Mouse (Mus musculus) left cerebral cortex, postnatal 36 days (tissue): ENCODE data around the gene Sgms1. TPM values are rescaled to one million over a fixed set of nuclear protein-coding genes. Genes with fewer than 3 reads are reported as not detected.

Source experiments
- DNase-seq, 2 experiments: peaks; one replicate each; pipeline ENCODE4 v3.0.0; 2021 to 2022; ENCODE audit warnings: low spot score in 2 of 2, mixed read lengths in 1 of 2
- intact Hi-C: fragments of 180-260 bp; cut with DNase I; formaldehyde crosslinking; loops from one replicate; pipeline ENCODE4 v1.15.1; 2025
- total RNA-seq, 2 experiments: library from RNA; stranded (reverse); gene quantifications; 2 replicates each; pipeline ENCODE4 v1.2.3; 2021

The Sgms1 gene
- 10 to 100 TPM; 38.5 to 58.1 TPM for total RNA-seq

DNA sequence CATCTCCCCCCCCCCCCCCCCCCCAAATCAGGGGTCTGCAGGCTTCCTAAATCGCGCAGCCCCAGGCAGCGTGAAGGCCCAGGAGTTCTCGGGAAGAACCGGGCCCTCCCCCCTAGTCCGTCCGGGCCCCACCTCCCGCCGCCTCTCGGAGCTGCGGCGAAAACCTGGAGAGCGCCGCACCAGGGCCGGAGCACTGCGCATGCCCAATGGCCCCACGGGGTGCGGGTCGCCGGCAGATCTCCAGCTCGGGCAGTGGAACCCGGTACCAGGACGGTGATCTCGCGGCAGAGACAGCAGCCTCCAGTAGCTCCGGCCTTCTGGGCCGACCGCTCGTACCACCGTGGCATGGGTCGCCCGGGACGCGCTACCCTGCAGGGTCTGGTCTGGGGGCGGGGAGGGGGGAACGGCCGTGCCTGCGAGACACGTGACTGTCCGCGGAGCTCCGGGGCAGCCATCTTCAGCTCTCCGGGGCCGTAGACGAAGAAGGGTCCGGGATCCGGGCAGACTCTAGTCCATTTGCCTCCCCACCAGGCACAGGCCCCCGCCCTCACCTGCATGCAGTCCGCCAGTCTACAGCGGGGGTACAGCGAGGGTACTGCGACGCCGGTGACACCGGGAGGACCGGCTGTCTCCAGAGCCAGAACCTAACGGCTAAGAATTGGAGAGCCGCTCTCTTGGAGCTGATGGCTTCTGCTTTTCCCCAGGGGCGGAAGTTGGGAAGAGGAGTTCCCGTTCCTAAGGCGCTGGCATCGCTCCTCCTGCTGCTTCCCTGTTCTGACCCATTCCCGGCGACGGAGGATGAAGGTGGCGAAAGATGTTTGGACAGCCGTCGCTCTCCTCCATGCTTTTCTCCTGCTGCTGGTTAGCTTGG lies at the start of gene Sgms1:
TSS of gene Sgms1 (minus strand) at position 714 of the 871 bp plus-strand sequence.
- DNase-seq, result peak; percentile 93 to 95

DNA sequence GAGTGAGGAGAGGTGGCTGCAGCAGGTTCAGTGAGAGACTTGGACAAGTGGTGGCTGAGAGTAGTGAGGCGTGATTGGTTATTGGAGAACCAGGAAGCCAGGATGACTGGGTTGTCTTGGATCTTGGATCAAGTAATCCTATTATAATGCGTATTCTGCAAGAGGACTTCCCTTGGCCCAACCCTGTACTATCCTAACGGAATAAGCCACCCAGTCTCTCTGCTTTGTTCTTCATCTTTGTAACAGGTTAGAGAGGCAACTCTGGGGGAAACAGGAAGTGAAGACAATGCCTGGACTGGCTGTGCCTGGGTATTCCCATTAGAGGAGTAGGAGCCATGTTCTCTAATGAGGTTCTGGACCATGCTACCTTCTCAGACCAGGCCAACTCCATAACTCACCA lies 36.3 kb upstream of the Sgms1 start:
- DNase-seq, result no peak
- intact Hi-C loops, result no loop called here

More for the DNA sequence above, at the start of gene Sgms1:
- intact Hi-C loops, result loop anchor here (5.0 kb wide), 2 partner anchors 67 to 282 kb away; partner anchors contain the start of gene Asah2

DNA sequence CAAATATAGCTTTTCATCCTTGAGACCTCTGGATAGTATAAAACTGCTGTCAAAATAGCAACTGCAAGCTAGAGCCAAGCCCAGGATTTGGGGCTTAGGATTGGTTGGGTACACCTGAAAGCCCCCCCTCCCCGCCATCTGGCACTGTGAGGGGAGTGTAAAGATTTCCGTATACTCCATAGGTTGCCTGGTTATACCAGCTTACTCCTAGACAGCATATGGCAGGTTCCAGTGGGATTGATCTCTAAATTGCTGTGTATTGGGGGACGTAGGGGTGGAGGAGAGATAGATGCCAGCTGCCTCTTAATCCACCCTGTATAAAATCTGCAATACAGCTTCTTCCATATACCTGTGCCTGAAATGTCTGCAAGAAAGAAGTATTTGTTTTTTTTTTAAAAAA lies 35.2 kb upstream of the Sgms1 start:
- DNase-seq, result no peak
- intact Hi-C loops, result no loop called here

DNA sequence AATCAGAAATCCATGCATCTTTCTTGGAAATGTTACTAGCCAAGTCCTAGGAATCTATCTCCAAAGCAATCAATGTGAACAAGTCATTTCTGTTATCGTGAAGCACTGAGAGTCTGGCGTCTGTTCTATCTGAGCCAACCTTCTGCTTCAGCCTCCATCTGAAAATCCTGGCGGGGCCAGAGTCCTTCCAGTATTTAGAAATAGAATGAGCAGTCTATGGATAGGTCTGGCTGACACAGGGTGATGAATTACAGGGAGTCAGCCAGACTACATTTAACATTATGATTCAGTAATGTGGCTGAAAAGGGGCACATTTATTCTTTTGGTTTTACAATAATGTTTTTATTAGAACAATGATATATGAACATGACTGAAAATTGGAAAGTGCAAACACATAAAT lies 29.6 kb upstream of the Sgms1 start:
- intact Hi-C loops, result no loop called here
- no peak for DNase-seq

DNA sequence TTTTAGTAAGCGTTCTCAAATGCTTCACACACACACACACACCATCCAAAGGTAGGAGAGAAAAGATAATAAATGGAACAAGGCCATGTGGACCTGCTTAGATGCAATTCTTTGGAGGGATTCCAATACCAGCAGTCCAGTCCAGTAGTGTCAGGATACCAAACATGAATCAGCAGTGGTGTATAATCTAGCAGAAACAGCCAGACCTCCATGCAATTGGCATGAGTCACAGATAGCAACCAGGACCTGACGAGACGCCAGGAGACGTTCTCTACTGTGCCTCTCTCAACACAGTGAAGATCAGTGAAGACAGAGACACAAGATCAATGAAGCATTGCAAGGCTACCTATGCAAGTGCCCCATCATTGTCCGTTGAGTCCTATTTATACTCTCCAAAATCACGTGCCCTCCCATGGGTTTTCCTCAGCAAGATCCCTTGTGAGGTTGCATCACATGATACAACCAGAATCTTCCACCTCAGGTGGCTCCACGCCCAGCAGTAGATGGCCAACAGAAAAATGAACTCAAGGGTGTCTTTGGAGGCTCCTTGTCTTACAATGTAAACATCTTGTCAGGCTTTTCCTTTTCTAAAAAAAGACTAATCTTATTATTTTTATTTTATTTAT lies 27.3 kb upstream of the Sgms1 start:
- intact Hi-C loops, result no loop called here
- no peak for DNase-seq

DNA sequence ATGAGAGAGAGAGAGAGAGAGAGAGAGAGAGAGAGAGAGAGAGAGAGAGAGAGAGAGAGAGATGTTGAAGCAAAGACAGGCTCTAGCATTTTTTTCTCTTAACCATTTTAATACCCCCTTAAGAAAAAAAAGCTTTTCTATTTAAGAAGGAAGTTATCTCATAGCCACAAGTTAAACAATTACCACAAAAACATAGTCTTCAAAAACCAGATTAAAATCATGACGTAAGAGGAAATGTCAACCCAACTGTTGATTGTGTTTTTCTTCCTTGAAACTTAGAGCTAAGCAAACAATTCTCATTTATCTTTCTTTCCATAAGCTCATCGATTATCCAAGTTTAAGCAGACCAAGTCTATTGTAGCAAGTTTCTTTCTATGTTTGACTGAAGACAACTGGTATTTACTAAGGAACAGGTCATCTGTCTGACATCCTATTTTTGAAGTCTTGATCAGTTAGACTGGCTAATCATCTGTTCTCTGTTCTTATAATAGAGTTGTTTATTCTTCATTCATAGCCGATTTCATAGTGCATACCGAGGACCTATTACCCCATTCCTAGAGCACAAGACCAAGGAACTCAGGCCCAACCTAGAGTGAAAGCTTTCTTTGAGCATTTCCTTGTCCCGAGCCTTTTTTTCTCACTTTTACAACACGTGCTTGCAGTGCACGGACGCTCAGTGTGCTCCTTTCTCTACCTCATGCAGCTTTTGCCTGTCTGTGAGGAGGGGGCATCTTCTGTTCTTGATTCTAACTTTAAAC lies 20.3 kb upstream of the Sgms1 start:
- DNase-seq, result no peak
- intact Hi-C loops, result no loop called here

DNA sequence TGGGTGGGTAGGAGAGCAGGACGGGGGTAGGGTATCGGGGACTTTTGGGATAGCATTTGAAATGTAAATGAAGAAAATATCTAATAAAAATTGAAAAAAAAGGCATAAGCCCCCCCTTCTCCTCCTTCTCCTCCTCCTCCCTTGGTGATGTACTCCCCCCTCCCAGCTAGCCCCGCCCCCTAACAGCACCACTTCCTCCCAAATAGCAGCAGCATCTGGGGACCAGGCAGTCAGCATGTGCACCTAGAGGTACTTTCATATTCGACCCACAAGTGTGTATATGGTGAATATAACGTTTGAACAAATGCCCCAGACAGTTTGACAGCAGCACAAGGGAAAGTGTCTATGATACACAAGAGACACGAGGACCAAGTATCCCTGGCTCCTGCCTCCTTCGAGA lies 17.2 kb upstream of the Sgms1 start:
- DNase-seq, result no peak
- intact Hi-C loops, result no loop called here

DNA sequence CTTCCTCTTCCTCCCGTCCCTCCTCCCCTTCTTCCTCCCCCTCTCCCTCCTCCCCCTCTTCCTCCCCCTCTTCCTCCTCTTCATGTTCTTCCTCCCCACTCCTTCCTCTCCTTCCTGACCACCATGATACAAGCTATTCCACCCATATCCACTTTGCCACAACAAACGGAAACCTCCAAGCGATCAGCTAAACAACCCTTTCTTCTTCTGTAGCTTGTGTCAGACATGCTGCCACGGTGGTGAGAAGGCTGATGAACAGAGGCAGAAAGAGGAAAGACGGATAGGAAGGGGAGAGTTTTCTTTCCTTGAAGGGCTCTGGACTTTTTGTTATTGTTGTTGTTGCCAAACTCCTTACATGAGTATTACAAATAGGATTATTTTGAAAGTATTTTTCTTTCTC lies 14.9 kb upstream of the Sgms1 start:
- intact Hi-C loops, result no loop called here
- DNase-seq, result no peak

DNA sequence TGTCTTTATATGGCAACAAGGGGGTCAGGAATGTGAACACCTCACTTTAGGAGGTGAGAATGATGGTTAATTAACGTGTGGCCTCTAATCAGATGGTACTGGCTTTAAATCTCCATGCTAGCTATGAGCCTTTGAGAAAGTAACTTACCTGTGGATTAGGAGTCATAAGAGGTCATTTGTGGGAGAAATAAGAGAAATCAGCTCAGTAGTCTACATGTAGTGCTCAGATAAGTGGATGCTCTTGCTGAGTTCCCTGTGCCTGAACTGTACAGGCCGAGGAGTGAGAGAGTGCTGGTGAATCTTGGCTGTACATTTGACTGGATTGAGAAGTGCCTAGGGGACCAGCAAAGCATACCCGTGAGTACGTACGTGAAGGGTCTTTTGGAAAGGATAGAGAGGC lies 14.3 kb upstream of the Sgms1 start:
- intact Hi-C loops, result no loop called here
- DNase-seq, result no peak

DNA sequence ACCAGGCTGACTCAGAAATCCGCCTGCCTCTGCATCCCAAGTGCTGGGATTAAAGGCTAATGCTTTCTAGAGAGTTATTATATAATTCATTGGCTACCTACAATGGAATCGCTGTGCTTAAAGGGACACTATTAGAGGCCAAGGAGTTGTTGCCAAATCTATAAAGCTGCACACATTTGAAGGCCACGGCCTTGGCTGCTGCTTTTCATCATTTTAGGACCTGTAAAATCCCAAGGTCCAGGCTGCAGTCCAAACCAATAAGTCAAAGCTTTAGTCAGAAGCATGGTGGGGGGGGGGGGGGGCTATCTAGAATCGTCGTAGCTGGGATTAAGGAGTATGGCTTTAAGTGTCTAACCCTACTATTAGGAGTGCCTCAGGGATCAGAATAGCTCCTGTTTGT lies 9.0 kb upstream of the Sgms1 start:
- no peak for DNase-seq
- intact Hi-C loops, result no loop called here

DNA sequence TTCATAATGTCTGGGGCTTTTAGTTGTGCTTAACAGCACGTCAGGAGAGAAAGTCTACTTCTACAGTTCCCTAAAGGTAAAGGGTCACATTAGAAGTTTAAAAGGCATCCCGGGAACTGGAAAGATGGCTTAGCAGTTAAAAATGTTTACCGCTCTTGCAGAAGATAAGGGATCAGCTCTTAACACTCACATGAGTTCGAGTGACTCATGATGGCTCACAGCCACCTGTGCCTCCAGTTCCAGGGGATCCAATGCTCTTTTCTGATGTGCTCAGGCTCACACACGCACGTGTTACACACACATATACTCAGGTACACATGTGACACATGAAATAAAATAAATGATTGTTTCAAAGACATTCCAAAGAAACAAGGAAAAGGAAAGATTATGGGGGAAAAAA lies 6.8 kb upstream of the Sgms1 start:
- DNase-seq, result no peak
- intact Hi-C loops, result no loop called here

DNA sequence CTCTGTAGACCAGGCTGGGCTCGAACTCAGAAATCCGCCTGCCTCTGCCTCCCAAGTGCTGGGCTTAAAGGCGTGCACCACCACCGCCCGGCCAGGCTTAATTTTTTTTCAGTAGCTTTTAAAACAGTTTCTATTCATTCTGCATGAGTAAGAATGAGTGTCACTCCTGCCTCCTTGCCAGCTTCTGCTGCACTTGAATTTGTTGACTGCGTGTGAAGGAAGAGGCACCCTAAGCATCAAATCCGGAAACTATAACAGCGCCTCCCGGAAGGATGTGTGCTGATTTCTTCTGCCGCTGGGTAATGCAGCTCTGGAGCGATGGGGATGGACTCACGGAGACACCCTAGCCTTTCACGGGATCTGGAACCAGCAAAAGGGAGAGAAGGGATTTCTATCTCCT lies 5.3 kb upstream of the Sgms1 start:
- intact Hi-C loops, result no loop called here
- DNase-seq, result no peak

DNA sequence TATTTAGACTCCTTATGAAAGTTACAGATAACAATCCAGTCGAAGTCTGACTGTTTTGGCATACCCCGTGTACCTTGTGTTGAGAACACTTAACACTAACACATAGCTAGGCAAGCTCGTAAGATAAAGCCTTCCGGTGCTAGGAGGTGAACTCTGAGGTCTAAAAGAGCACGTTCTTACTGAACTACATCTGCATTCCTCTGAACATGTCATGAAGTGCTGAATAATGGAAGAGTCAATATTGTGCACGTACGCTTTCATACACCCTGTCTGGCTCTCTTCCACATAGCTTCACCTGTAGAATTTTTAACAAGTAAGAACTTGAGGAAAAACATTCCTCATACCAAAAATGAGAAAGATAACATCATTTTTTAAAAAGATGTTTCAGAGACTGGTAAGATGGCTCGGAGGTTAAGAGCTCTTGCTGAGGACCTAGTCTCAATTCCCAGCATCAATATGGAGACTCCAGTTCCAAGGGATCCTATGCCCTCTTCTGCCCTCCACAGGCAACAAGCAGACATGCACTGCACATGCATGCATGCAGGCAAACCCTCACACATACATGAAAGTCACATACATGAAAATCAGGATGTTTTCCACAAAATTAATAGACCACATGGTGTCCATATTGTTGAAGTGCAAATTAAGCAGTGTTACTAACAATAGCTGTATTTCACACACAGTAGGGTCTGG lies 4.4 kb upstream of the Sgms1 start:
- intact Hi-C loops, result no loop called here
- no peak for DNase-seq

DNA sequence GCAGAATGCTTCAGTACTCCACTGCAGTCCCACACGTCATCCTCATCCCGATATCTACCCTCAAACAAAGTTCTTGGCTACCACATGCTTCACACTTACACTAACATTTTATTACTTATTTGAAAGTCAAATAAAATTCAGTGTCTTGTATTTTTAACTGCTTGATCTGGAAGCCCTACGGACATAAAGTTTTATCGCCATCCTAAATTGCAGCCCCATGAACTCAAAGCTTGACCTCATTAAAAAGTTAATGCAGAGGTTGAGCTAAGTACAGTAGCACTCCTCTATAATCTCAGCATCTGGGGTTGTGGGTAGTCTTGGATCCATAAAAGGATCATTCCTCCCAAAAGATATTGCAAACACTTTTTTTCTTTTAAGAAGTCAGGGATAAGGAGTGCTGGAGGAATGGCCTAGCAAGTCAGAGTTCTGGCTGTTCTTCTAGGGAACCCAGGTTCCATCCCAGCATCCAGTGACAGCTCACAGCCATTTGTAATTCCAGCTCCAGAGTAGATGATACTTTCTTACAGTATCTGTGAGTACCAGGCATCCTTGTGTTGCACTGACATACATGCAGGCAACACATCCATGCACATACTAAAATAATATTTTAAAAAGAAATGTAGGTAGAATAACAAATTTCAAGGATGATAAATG lies 3.7 kb upstream of the Sgms1 start:
- intact Hi-C loops, result no loop called here
- DNase-seq, result no peak

DNA sequence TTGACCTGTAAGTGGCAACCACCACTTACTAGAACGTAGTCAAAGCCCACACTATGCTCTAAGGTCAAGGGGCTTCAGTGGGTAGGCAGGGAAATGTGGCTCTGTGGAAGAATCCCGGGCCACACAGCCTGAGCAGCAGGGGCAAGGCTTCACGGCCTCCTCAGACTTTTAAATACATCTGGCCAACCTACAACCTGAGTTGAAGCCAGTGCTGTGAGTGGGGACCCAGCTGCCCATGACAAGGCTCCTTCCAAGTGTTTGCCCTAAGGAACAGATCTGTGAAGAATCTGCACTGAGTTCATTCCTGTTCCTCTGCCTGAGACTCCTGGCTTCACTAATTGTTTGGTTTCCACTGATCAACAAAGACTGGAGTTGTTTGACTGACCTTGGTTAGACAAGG lies 1.9 kb upstream of the Sgms1 start:
- DNase-seq, result no peak
- intact Hi-C loops, result no loop called here

DNA sequence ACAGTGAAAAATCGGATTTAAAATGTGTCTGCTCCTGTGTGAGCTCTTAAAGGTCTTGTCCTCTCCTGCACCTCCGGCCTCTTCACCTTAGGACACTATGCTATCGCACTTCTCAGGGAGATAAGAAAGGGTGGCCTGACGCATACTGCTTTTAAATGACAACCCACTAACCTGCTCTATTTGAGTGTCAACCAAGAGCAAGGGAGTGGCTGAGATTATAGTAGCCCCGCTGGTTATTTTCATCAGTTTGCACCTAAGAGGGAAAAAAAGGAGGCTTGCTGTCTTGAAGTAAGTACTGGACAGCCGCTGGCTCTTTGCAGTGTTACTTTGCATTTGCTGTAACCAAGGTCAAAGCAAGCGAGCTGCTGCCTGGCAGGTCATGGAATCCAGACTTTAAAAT lies 602 bp upstream of the Sgms1 start:
- intact Hi-C loops, result no loop called here
- DNase-seq, result no peak

DNA sequence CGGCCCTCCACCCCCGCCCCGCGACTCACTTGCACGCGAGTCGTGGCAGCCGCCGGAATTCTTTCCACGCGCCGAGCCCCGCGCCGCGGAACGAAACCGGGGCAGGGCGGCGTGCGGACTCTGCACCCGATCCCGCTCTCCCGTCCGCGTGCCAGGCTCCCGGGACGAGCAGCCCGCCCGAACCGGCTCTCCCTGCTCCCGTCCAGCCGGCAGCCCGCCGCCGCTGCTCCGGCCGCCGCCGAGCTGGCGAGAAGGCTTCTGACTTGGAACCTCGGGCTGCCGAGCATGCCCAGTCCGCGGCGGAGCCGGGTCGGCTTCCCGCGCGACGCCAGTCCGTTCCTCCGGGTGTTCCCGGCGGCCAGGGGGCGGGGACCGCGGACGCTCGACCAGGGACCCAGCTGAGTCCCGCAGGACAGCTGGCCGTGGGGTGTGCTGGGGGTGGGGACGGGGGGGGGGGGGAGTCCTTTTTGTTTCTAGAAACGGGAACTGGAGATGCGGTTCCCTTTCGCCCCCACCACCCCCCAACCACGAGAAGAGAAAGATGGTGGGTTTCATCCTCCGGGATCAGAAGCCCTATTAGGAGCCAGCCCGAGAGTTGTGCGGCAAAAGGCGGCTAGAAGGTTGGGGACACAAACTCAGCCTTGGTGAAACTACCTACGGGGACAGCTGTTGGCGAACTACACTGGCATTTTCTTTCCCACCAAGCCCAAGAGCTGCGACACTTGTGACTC lies 1.2 kb downstream of the Sgms1 start:
- DNase-seq, result peak; percentile 94 to 97
- intact Hi-C loops, result loop anchor here (5.0 kb wide), 2 partner anchors 66 to 281 kb away; partner anchors contain the start of gene Asah2

DNA sequence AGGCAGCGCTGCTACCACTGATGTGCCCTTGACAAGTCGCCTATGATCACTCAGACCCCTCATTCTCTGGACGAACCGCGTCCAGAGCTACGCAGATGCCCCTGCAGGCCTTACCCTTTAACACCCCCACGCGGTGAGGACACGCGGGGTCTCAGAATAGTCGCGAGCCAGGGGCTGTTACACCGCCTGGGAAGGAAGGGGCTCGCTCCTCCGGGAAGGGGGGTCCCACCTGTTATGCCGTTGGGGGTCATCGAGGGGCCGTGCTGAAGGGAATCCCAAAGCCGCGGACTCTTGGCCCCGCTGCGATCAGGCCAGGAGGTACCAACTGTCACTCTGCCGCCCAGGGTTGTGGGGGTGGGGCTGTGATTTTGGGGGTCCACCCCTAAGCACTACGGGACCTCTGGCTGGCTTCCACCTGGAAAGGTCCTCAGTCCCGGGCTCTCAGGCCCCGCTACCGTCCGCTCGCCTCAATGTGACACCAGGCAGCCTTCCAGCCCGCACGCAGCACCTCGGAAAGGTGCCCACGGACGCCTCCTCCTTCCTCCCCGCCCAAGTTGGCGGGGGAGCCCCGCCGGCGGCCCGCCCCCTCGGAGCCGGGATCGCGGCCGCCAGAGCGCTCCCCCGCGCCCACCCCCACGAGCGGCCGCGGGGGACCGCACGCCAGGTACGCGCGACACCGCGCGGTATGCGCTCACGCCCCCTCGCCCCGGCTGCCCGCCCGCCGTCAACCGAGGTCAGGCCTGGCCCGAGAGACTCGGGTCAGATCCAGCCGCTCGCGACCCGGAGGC lies 1.9 kb downstream of the Sgms1 start:
- DNase-seq, result peak in 1 of 2 experiments; percentile 46
- intact Hi-C loops, result loop anchor here (1.0 to 5.0 kb wide), 3 partner anchors 65 to 280 kb away; partner anchors contain the start of gene Asah2
